Mouse (Mus musculus) frontal cortex, adult (tissue): Measurements from ENCODE around the gene Ndufa6.
"Not testable (repeated sequence)": the region's sequence is repeated elsewhere in the genome, so short reads cannot be mapped to it uniquely, and the experiment has no call there.

Source experiments
- ATAC-seq: cut with Nextera tagmentation; 2 replicates; pipeline ENCODE4 v1.9.2; 2017; ENCODE audit warnings: mild to moderate bottlenecking, moderate library complexity, mixed read lengths; ENCODE audit not compliant: low TSS enrichment

The Ndufa6 gene

GRCm38 (mm10) chr15:82354126-82354945, at the start of gene Ndufa6:
Ndufa6 (minus strand) TSS chr15:82354322.
- ATAC-seq = peak; percentile 99

DNA sequence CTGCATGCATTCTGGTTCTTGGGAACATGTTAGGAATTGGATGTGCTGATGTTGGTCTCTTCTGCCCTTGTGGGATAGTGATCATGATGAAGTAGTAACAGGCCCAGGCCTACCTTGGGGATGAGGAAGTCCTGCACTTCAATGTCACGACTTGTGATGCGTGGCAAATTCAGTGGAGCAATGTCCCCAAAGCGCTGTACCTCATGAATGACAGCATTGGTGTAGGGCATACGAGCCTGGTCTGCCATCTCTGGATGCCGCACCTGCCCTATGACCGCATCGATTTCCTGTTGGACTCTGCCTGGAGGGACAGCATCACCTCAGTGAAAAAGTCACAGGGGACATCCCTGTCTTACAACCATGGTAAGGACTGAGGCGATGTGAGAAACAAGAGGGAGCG, 49.5 kb upstream of the Ndufa6 start:
- ATAC-seq = no peak

GRCm38 (mm10) chr15:82402741-82403140, 48.6 kb upstream of the Ndufa6 start:
- ATAC-seq = no peak

- no peak for ATAC-seq
Observed at GRCm38 (mm10) chr15:82402106-82402505, 48.0 kb upstream of the Ndufa6 start.

DNA sequence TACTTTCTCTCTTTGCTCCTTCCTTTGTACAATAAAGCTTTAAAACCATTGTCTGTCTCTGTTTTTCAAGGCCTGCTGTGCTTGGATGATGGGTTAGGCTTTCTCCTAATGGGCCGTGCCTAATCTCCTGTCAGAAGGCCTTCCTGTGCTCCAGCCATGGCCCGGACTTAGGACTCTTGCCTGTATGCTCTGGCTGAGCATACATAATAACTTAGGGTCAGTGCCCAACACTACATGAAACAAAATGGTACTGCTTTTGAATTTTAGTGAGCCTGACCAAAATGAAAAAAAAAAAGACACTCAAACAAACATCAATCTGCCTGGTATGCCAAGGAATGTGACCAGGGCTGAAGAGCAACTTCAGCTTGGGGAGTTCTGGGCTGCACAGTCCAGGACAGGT, 47.4 kb upstream of the Ndufa6 start:
- ATAC-seq = no peak

- not testable (repeated sequence) for ATAC-seq
Observed at GRCm38 (mm10) chr15:82395955-82396354, 41.8 kb upstream of the Ndufa6 start.

- ATAC-seq = not testable (repeated sequence)
Observed at GRCm38 (mm10) chr15:82393922-82394321, 39.8 kb upstream of the Ndufa6 start, which contains the start of gene Cyp2d11. Cyp2d11 (minus strand) TSS chr15:82394022.

DNA sequence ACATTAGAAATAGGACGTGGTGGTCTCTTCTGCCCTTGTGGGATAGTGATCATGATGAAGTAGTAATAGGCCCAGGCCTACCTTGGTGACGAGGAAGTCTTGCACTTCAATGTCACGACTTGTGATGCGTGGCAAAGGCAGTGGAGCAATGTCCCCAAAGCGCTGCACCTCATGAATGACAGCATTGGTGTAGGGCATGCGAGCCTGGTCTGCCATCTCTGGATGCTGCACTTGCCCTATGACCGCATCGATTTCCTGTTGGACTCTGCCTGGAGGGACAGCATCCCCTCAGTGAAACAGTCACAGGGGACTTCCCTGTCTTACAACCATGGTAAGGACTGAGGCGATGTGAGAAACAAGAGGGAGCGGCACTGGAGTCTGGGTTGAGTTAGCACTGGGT, 35.8 kb upstream of the Ndufa6 start:
- not testable (repeated sequence) for ATAC-seq

DNA sequence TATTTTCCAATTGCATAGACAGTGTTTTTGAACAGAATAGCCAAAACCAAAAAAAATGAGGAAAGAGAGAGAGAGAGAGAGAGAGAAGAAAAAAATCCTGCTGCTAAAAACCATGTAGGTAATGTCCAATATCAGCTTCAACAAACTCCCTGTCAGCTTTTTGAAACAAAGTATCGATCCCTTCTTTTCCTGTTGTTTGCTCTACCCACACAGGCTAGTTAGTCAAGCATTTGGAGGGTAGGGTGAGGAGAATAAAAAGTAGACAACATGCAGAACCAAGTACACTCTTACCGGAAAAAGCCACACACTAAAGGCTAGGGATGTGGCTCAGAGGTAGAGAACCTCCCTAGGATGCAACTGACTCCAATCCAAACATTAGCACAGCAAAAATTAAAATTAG, 31.6 kb upstream of the Ndufa6 start:
- ATAC-seq = no peak

- no peak for ATAC-seq
Observed at GRCm38 (mm10) chr15:82382441-82382840, 28.3 kb upstream of the Ndufa6 start.

DNA sequence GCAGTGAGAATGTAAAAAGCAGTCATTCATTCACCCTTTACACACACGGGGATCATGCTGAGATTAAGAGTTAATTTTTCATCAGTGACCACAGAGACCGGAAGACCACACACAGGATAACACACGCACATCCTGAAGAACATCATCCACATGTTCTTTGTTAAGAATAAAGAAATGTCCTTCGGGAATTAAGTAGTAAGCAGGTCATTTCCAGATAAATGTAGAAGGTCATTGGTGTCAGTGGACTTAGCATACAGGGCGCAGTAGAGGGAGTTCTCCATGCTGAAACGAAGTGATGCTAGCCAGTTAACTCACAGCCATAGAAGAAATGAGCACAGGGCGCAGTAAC, 26.6 kb upstream of the Ndufa6 start:
- no peak for ATAC-seq

DNA sequence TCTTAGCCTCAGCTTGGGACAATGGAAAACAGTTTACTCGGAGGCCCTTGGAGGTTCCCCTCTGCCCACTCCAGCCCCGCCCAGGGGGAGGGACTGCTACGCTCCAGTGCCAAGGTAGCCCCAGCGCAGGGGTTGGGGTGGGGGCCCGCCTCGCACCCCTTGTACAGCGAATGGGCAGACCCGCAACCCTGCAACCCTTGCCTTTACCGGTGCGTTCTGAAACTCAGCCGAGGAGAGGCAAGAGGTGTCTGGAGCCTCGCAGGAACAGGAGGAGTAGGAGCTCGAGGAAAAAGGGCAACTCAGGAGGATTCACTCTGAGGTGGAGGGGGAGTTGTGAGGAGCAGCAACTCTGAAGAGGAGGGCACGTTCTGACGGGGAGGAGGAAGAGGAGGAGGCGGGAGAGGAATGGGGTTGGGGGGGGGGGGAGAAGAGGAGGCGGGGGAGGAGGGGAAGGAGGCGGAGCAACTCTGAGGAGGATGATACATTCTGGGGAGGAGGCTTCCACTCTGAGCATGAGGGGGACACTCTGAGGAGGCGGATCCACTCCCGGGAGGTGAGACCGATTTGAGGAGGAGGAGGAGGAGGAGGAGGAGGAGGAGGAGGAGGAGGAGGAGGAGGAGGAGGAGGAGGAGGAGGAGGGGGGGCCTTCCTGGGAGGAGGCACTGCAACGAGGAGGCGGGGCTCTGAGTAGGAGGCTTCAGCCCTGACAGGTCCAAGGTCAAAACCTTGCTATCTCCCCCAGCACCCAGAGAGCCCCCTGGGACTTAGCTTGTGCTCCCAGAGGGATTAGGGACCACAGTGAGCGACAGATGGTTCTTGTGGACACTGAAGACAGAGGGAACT, 26.0 kb upstream of the Ndufa6 start, which contains the start of gene Cyp2d22:
Gene Cyp2d22 (minus strand): TSS at position 390 of the 843 bp plus-strand sequence.
- ATAC-seq = peak; percentile 36; the same call in 1 of the 2 replicates

- no peak for ATAC-seq
Observed at GRCm38 (mm10) chr15:82379511-82379870, 25.4 kb upstream of the Ndufa6 start.

DNA sequence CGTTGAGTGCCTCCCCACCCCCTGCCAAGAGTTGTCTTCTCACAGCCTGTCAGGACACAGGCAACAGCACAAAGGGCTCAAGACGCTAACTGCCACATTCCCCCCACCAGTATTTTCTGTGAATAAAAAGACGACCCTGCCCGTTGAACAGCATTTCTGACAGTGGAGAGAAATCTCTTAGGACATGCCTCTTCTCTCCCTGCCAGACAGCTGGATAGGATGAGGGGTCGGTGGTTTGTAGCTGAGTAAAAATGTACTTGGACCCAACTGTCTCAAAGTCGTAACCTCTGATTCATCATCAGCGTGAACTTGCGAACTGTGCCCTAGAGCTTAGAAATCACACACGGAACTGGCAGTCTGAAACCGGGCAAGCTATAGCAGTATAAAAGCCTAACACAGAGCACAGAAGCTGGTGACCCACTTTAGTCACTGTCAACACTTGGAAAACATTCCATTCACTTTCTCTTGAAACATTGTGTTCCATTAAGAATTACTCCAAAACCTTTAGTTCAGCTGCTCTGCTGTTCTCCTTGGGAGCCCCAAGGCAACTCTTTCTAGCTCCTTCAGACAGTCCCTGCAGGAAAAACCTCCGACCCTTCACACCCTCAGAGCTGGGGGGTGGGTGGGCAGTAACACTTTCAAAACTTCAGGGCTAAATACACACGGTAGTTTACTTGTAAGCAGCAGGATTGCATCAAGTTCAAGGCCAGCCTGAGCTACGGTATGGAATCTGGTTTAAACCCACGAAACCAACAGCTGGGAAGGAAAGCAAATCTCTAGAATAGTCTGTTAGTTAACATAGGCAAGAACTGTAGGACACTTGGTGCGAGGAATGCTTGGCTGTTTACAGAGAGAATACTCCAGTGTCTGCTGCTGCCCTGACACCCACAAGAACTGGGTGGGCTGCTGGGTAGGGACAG, 24.4 kb upstream of the Ndufa6 start:
- no peak for ATAC-seq

DNA sequence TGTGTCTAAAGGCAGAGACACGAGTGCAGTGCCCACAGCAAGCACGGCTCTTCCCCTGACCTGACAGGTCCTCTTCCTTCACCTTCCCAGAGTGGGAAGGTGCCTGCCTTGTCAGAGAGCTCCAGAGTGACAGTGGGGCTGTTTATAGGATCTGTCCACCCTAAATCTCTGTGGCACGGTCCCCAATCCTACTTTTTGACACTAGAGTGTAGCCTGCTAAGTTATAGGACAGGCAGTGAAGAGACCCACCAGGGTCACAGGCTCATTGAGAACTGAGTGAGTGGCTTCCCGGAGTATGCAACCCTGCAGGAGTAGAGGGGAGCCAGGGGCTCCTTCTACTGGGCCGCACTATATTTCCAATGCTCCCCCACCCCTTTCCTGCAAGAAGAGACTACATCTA, 23.6 kb upstream of the Ndufa6 start:
- ATAC-seq = no peak

- peak; percentile 59 for ATAC-seq
Observed at GRCm38 (mm10) chr15:82376393-82377138, 22.4 kb upstream of the Ndufa6 start.

GRCm38 (mm10) chr15:82375855-82376254, 21.7 kb upstream of the Ndufa6 start:
- no peak for ATAC-seq

DNA sequence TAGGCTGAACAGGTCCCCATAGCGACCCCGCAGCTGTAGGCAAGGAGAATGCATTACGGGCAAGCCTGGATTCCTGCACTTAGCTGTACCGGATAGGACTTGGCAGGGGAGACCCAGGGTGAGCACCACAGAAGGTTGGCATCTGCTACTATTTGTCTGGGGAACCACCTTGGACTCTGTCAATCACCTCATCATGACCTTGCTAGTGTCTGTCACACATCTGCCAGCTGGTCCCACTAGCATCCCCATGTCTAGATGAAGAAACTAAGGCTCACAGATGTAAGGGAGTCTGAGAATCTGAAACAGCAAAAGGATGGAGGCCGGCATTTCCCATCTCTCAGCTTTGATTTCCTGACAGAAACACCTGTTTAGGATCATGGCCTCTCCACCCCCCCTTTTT, 20.3 kb upstream of the Ndufa6 start:
- no peak for ATAC-seq

GRCm38 (mm10) chr15:82372991-82373390, 18.9 kb upstream of the Ndufa6 start:
- ATAC-seq = no peak

- no peak for ATAC-seq
Observed at GRCm38 (mm10) chr15:82372446-82372845, 18.3 kb upstream of the Ndufa6 start.

DNA sequence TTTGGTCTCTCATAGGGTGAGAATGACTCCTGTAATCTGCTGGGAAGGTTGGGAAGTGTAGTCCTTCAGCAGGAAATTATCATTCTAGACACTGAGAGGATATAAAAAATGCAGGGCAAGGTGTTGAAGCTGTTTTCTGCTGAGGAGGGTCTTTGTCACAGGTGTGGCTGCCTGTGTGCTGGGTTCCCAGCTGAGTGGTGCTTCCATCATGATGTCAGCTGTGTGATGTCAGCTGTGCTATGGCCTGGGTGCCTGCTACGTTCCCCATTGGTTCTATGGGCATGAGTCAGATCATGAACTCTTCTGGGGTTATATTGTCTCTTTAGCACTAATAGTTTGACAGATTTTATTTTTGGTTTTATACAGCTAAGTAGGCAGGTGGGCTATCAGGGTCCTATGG, 14.7 kb upstream of the Ndufa6 start:
- ATAC-seq = no peak
